Mouse (Mus musculus) heart, adult 18-20 months (tissue): ENCODE measurements at regions not wholly inside any gene's neighbourhood (a gene's known extent, or its start where the extent isn't known, plus 50 kb on each side); places are given as distances from the start of the nearest gene placed in this dataset.
"Not testable (repeated sequence)": the region's sequence is repeated elsewhere in the genome, so short reads cannot be mapped to it uniquely, and the experiment has no call there.

ENCODE experiments used
- DNase-seq, 2 experiments: peaks; one replicate each; pipeline ENCODE4 v3.0.0; 2021 to 2022; ENCODE audit warnings: mixed read lengths in 1 of 2

- no peak for DNase-seq
Measured at GRCm38 (mm10) chr4:89753484-89753883, 74.2 kb downstream of the Dmrta1 start.

GRCm38 (mm10) chr4:89776269-89776668 lies 97.0 kb downstream of the Dmrta1 start:
- no peak for DNase-seq

DNA sequence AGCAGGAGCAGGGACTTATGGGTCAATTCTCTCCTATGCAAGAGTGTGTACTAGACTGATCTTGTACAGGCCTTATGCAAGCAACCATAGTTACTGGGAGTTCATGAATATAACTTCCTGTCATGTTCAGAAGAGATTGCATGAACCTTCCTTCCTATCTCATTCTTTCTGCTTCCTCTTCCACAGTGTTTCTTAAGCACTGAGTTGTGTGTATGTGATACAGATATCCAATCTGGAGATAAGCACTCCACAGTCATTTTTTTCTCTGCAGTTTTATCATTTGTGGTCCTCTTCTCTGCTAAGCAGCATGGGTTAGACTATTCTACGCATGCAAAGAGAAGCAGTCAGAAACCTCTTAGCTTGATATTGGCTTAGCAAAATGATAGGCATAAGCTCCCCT lies 102.3 kb downstream of the Dmrta1 start:
- DNase-seq = no peak

GRCm38 (mm10) chr4:89816823-89817222 lies 137.6 kb downstream of the Dmrta1 start:
- no peak for DNase-seq

GRCm38 (mm10) chr4:89834552-89835206 lies 155.4 kb downstream of the Dmrta1 start:
- no peak for DNase-seq

- DNase-seq = peak; percentile 0 to 1
Measured at GRCm38 (mm10) chr4:89875375-89876055, 196.3 kb downstream of the Dmrta1 start.

- DNase-seq = not testable (repeated sequence)
Measured at GRCm38 (mm10) chr4:89876131-89876530, 196.9 kb downstream of the Dmrta1 start.

- DNase-seq = no peak
Measured at GRCm38 (mm10) chr4:89881083-89881482, 201.8 kb downstream of the Dmrta1 start.

- DNase-seq = no peak
Measured at GRCm38 (mm10) chr4:89909622-89910021, 230.4 kb downstream of the Dmrta1 start.

DNA sequence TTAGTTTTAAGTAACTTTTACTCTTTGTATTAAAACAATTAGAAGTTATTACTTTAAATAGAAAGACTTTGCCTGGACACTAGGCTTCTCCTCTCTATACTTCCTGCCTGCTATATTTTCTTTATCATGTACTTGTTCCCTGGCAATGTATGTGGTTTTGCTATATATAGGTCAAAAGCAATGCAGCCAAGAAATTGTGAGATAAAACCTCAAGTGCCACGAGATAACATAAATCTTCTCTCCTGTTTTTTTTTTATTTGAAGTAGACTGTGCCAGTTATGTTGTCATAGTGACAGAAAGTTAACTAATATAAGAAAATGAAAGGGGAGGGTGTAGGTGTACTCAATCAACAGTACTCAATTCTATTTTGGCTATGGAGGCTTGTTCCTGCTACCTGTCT lies 258.4 kb downstream of the Dmrta1 start:
- DNase-seq = no peak

DNA sequence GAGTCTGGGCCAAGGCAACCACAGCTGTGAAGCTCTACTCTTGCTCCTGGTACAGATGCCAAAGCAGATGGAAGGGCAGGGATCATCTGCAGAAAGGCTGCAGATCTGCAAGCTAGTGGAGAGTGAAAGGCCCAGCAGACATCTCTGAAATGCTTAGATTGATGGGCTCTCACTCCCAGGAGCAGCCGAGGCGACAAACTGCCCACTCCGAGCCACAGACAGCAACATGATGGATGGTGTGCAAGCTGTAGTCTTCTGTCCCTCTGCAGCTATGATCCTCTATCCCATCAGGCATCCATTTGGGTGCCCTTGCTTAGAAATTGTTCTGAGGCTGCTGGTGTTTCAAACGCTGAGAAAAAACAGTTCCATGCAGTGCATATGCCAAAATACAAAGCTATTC lies 262.1 kb downstream of the Dmrta1 start:
- DNase-seq = no peak

- no peak for DNase-seq
Measured at GRCm38 (mm10) chr4:89976146-89976545, 242.5 kb upstream of the Zfp352 start.

DNA sequence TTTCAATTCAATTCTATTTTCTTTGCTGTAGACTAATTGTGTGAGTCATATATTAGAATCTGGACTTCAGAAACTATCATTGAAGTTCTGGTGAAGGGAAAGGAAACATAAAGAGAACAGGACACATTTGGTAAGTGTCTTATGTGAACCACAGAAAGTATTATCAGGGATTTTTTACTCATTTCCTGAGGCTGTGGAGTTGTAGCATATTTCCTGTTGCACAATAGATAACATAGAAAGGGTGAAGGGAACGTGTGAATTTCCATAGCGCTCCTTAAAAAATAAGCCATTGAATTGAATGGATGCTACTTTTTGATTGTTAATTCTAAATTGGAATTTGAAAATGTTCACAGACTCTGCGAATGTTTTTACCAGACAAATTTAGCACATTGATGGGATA lies 215.2 kb upstream of the Zfp352 start:
- no peak for DNase-seq

- DNase-seq = no peak
Measured at GRCm38 (mm10) chr4:90003898-90004297, 214.7 kb upstream of the Zfp352 start.

- DNase-seq = no peak
Measured at GRCm38 (mm10) chr4:90012723-90013122, 205.9 kb upstream of the Zfp352 start.

DNA sequence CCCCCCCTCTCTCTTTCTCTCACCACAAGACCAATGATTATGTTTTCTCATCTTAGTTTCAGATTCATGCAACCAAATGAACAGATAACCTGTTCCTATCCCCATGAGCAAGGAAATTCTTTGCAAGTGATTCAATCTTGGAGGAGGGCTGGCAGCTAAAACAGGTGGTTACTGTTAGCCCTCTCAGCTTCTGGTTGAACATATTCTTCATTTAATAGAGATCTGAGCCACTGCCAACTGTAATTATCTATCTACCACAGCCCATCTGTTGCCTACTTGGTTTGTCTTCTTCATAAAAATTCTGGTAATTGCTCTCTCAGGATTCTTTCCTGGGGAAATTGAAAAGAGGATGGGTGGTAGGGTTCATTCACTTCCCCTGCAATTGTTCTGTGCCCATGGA lies 204.4 kb upstream of the Zfp352 start:
- no peak for DNase-seq
